Mouse (Mus musculus): Measurements from ENCODE around the gene Ctnnal1. TPM values are rescaled to one million over a fixed set of nuclear protein-coding genes. Genes with fewer than 3 reads are reported as not detected.
A peak's percentile ranks its signal among the peaks of the same experiment; 100 is the strongest.

Ctnnal1 gene
- polyA plus RNA-seq, 1 experiment from 2014 or later: 34.2 TPM

- Histone ChIP-seq H3K9me3 (replicated peaks; ENCODE audit: control insufficient read depth, low read length) (no peaks in the 10 kb centered on the region), H3K27me3 (ENCODE audit: control insufficient read depth, insufficient read depth, low read length) (no peaks in the 10 kb centered on the region), H3K27ac (replicated peaks; ENCODE audit: low read depth, low read length) (no peak overlapping the region), H3K4me1 (ENCODE audit: control insufficient read depth, insufficient read depth, low read length) (no peaks in the 10 kb centered on the region; the same call in 1 of the 2 replicates), H3K9ac (replicated peaks; ENCODE audit: low read length) (no peak overlapping the region), H3K4me3 (ENCODE audit: low read depth, low read length) (no peak overlapping the region), H3K36me3 (replicated peaks; ENCODE audit: control insufficient read depth, insufficient read depth, low read depth, low read length) (no peaks in the 10 kb centered on the region; the same call in 1 of the 2 replicates), H3K4me2 (ENCODE audit: low read depth, low read length) (no peak overlapping the region)
- DNase-seq (ENCODE audit: low spot score) (peak; percentile 43), ATAC-seq (replicated peaks; ENCODE audit: insufficient number of reproducible peaks, low FRiP score, low TSS enrichment, low read depth) (no peak)
These were observed 44.9 kb downstream of the Ctnnal1 start for GRCm38 (mm10) chr4:56820017-56820550.

GRCm38 (mm10) chr4:56815131-56815530 is 49.9 kb downstream of the Ctnnal1 start:
- no peak for ATAC-seq (replicated peaks; ENCODE audit: insufficient number of reproducible peaks, low FRiP score, low TSS enrichment, low read depth)
- Histone ChIP-seq H3K27ac (replicated peaks; ENCODE audit: low read depth, low read length) (no peak overlapping the region), H3K27me3 (ENCODE audit: control insufficient read depth, insufficient read depth, low read length) (no peaks in the 10 kb centered on the region), H3K9ac (replicated peaks; ENCODE audit: low read length) (no peak overlapping the region; the same call in 1 of the 2 replicates), H3K36me3 (replicated peaks; ENCODE audit: control insufficient read depth, insufficient read depth, low read depth, low read length) (no peaks in the 10 kb centered on the region), H3K4me2 (ENCODE audit: low read depth, low read length) (no peak overlapping the region), H3K4me1 (ENCODE audit: control insufficient read depth, insufficient read depth, low read length) (no peaks in the 10 kb centered on the region; the same call in 1 of the 2 replicates), H3K4me3 (ENCODE audit: low read depth, low read length) (no peak overlapping the region), H3K9me3 (replicated peaks; ENCODE audit: control insufficient read depth, low read length) (no peaks in the 10 kb centered on the region)
- WGBS: 67% methylated on average over 8 of the region's 8 CpGs
- peak; percentile 10 for DNase-seq (ENCODE audit: low spot score)

- 86% methylated on average over 4 of the region's 4 CpGs for WGBS
- ATAC-seq (replicated peaks; ENCODE audit: insufficient number of reproducible peaks, low FRiP score, low TSS enrichment, low read depth) (no peak), DNase-seq (ENCODE audit: low spot score) (no peak)
- H3K27ac ChIP-seq (replicated peaks; ENCODE audit: low read depth, low read length): no peak overlapping the region
- H3K4me3 ChIP-seq (ENCODE audit: low read depth, low read length): no peak overlapping the region
- H3K27me3 ChIP-seq (ENCODE audit: control insufficient read depth, insufficient read depth, low read length): no peaks in the 10 kb centered on the region
- H3K36me3 ChIP-seq (replicated peaks; ENCODE audit: control insufficient read depth, insufficient read depth, low read depth, low read length): no peaks in the 10 kb centered on the region; the same call in 1 of the 2 replicates
- H3K4me2 ChIP-seq (ENCODE audit: low read depth, low read length): no peak overlapping the region
- H3K9ac ChIP-seq (replicated peaks; ENCODE audit: low read length): no peak overlapping the region
- H3K9me3 ChIP-seq (replicated peaks; ENCODE audit: control insufficient read depth, low read length): no peaks in the 10 kb centered on the region
- H3K4me1 ChIP-seq (ENCODE audit: control insufficient read depth, insufficient read depth, low read length): no peaks in the 10 kb centered on the region; the same call in 1 of the 2 replicates
These were observed 52.9 kb downstream of the Ctnnal1 start for GRCm38 (mm10) chr4:56812096-56812495.

GRCm38 (mm10) chr4:56811642-56812041 is 53.3 kb downstream of the Ctnnal1 start:
- no peaks in the 10 kb centered on the region; the same call in 1 of the 2 replicates for H3K4me1 ChIP-seq (ENCODE audit: control insufficient read depth, insufficient read depth, low read length)
- H3K36me3 ChIP-seq (replicated peaks; ENCODE audit: control insufficient read depth, insufficient read depth, low read depth, low read length): no peaks in the 10 kb centered on the region; the same call in 1 of the 2 replicates
- H3K4me3 ChIP-seq (ENCODE audit: low read depth, low read length): no peak overlapping the region
- H3K9ac ChIP-seq (replicated peaks; ENCODE audit: low read length): no peak overlapping the region
- H3K4me2 ChIP-seq (ENCODE audit: low read depth, low read length): no peak overlapping the region
- 65% methylated on average over 3 of the region's 3 CpGs for WGBS
- no peaks in the 10 kb centered on the region for H3K27me3 ChIP-seq (ENCODE audit: control insufficient read depth, insufficient read depth, low read length)
- H3K27ac ChIP-seq (replicated peaks; ENCODE audit: low read depth, low read length): no peak overlapping the region
- H3K9me3 ChIP-seq (replicated peaks; ENCODE audit: control insufficient read depth, low read length): no peaks in the 10 kb centered on the region
- no peak for DNase-seq (ENCODE audit: low spot score)
- ATAC-seq (replicated peaks; ENCODE audit: insufficient number of reproducible peaks, low FRiP score, low TSS enrichment, low read depth): no peak

GRCm38 (mm10) chr4:56809050-56809449 is 55.9 kb downstream of the Ctnnal1 start:
- H3K9me3 ChIP-seq (replicated peaks; ENCODE audit: control insufficient read depth, low read length): no peaks in the 10 kb centered on the region
- peaks cover 3% of the 10 kb centered on the region for H3K36me3 ChIP-seq (replicated peaks; ENCODE audit: control insufficient read depth, insufficient read depth, low read depth, low read length)
- no peak overlapping the region for H3K4me2 ChIP-seq (ENCODE audit: low read depth, low read length)
- H3K27ac ChIP-seq (replicated peaks; ENCODE audit: low read depth, low read length): no peak overlapping the region
- ATAC-seq (replicated peaks; ENCODE audit: insufficient number of reproducible peaks, low FRiP score, low TSS enrichment, low read depth) (no peak), DNase-seq (ENCODE audit: low spot score) (no peak)
- 76% methylated on average over 4 of the region's 4 CpGs for WGBS
- no peak overlapping the region for H3K4me3 ChIP-seq (ENCODE audit: low read depth, low read length)
- no peak overlapping the region for H3K9ac ChIP-seq (replicated peaks; ENCODE audit: low read length)
- no peaks in the 10 kb centered on the region for H3K4me1 ChIP-seq (ENCODE audit: control insufficient read depth, insufficient read depth, low read length)
- H3K27me3 ChIP-seq (ENCODE audit: control insufficient read depth, insufficient read depth, low read length): no peaks in the 10 kb centered on the region

- peak overlapping the region; percentile 88 for H3K9ac ChIP-seq (replicated peaks; ENCODE audit: low read length)
- WGBS: 2% methylated on average over 25 of the region's 25 CpGs
- H3K4me1 ChIP-seq (ENCODE audit: control insufficient read depth, insufficient read depth, low read length): peaks cover 3% of the 10 kb centered on the region; the same call in 1 of the 2 replicates
- peak overlapping the region; percentile 80 for H3K4me3 ChIP-seq (ENCODE audit: low read depth, low read length)
- DNase-seq (ENCODE audit: low spot score): peak; percentile 12
- peaks cover 5% of the 10 kb centered on the region for H3K36me3 ChIP-seq (replicated peaks; ENCODE audit: control insufficient read depth, insufficient read depth, low read depth, low read length)
- ATAC-seq (replicated peaks; ENCODE audit: insufficient number of reproducible peaks, low FRiP score, low TSS enrichment, low read depth): no peak
- no peaks in the 10 kb centered on the region for H3K27me3 ChIP-seq (ENCODE audit: control insufficient read depth, insufficient read depth, low read length)
- H3K9me3 ChIP-seq (replicated peaks; ENCODE audit: control insufficient read depth, low read length): no peaks in the 10 kb centered on the region
- H3K4me2 ChIP-seq (ENCODE audit: low read depth, low read length): peak overlapping the region; percentile 69
- H3K27ac ChIP-seq (replicated peaks; ENCODE audit: low read depth, low read length): peak overlapping the region; percentile 65; the same call in 1 of the 2 replicates
These were observed 62.3 kb downstream of the Ctnnal1 start for GRCm38 (mm10) chr4:56802669-56803150.

GRCm38 (mm10) chr4:56801907-56802668 is 62.9 kb downstream of the Ctnnal1 start, which contains the start of the genes Elp1 and Fam206a:
Gene Elp1 (minus strand): TSS chr4:56802331.
Gene Fam206a (plus strand): TSS chr4:56802345.
- no peaks in the 10 kb centered on the region for H3K27me3 ChIP-seq (ENCODE audit: control insufficient read depth, insufficient read depth, low read length)
- H3K9me3 ChIP-seq (replicated peaks; ENCODE audit: control insufficient read depth, low read length): no peaks in the 10 kb centered on the region
- peak within 1 kb of the TSS; percentile 80 for H3K4me3 ChIP-seq (ENCODE audit: low read depth, low read length)
- H3K36me3 ChIP-seq (replicated peaks; ENCODE audit: control insufficient read depth, insufficient read depth, low read depth, low read length): peaks cover 5% of the 10 kb centered on the region
- peak; percentile 96 for ATAC-seq (replicated peaks; ENCODE audit: insufficient number of reproducible peaks, low FRiP score, low TSS enrichment, low read depth)
- H3K4me1 ChIP-seq (ENCODE audit: control insufficient read depth, insufficient read depth, low read length): peaks cover 3% of the 10 kb centered on the region; the same call in 1 of the 2 replicates
- H3K27ac ChIP-seq (replicated peaks; ENCODE audit: low read depth, low read length): peak within 1 kb of the TSS; percentile 65
- peak; percentile 94 for DNase-seq (ENCODE audit: low spot score)
- WGBS: under 1% methylated on average over 72 of the region's 72 CpGs
- H3K9ac ChIP-seq (replicated peaks; ENCODE audit: low read length): peak within 1 kb of the TSS; percentile 88
- peak within 1 kb of the TSS; percentile 69 for H3K4me2 ChIP-seq (ENCODE audit: low read depth, low read length)

- 50% methylated on average over 1 of the region's 1 CpGs for WGBS
- Histone ChIP-seq H3K27ac (replicated peaks; ENCODE audit: low read depth, low read length) (no peak overlapping the region), H3K9ac (replicated peaks; ENCODE audit: low read length) (no peak overlapping the region), H3K4me2 (ENCODE audit: low read depth, low read length) (no peak overlapping the region), H3K4me3 (ENCODE audit: low read depth, low read length) (no peak overlapping the region), H3K9me3 (replicated peaks; ENCODE audit: control insufficient read depth, low read length) (no peaks in the 10 kb centered on the region), H3K36me3 (replicated peaks; ENCODE audit: control insufficient read depth, insufficient read depth, low read depth, low read length) (peaks cover 11% of the 10 kb centered on the region), H3K27me3 (ENCODE audit: control insufficient read depth, insufficient read depth, low read length) (no peaks in the 10 kb centered on the region), H3K4me1 (ENCODE audit: control insufficient read depth, insufficient read depth, low read length) (no peaks in the 10 kb centered on the region)
- no peak for ATAC-seq (replicated peaks; ENCODE audit: insufficient number of reproducible peaks, low FRiP score, low TSS enrichment, low read depth)
- peak; percentile 43 for DNase-seq (ENCODE audit: low spot score)
These were observed 73.6 kb downstream of the Ctnnal1 start for GRCm38 (mm10) chr4:56791373-56791772.

Measured in embryonic facial prominence, embryonic 11.5 days (tissue).